Mouse (Mus musculus): ENCODE measurements around the gene Foxk1.

The Foxk1 gene

GRCm38 (mm10) chr5:142400981-142401640 lies at the start of gene Foxk1:
Foxk1 (plus strand) TSS chr5:142401497.
- in situ Hi-C loops (cut with MboI, MseI), result loop anchor here in 1 of 2 experiments (5.0 to 25.0 kb wide), 2 partner anchors 34 to 1889 kb away; partner anchors contain the start of gene Chst12

GRCm38 (mm10) chr5:142352336-142352892 lies 48.9 kb upstream of the Foxk1 start:
- in situ Hi-C loops (cut with MboI, MseI), result no loop called here

DNA sequence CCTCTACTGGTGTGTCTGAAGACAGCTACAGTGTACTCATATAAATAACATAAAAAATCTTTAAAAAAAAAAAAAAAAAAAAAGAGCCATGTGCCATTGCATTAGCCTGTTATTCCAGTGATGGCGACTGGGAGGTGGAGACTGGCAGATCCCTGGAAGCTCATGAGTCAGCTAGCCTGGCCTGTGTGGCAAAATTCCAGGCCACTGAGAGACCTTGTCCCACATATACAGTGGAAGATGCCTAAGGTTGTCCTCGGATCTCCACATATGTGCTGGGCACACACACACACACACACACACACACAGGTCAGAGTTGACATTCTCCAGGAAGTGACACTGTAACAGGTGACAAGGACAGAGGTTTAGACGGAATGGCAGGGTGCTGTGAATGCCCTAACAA lies 46.2 kb upstream of the Foxk1 start:
- in situ Hi-C loops (cut with MboI, MseI), result no loop called here

DNA sequence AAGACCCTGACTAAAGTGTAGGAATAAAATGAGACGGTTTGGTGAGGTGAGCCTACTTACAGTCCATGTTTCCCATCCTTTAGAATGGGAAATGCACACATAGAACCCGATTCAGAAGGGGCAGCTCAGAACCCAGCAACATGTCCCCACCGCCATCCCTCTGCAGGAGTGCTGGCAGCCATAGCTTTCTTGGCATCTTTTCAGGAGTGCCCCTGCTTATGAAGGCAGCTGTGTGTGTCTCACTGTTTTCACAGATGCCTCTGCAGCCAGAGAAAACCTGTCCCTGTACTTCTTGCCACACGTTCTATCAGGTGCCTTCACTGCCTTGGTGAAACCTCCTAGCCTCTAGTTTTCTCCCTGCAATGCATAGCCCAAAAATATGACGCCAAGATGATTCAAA lies 40.1 kb upstream of the Foxk1 start:
- in situ Hi-C loops (cut with MboI, MseI), result loop anchor here in 1 of 2 experiments (10.0 kb wide), 1 partner anchor 84 kb away; no protein-coding TSS in a partner anchor

GRCm38 (mm10) chr5:142362894-142363293 lies 38.4 kb upstream of the Foxk1 start:
- in situ Hi-C loops (cut with MboI, MseI), result loop anchor here in 1 of 2 experiments (10.0 kb wide), 1 partner anchor 82 kb away; no protein-coding TSS in a partner anchor

GRCm38 (mm10) chr5:142364095-142364494 lies 37.2 kb upstream of the Foxk1 start:
- in situ Hi-C loops (cut with MboI, MseI), result loop anchor here in 1 of 2 experiments (10.0 kb wide), 1 partner anchor 81 kb away; no protein-coding TSS in a partner anchor

DNA sequence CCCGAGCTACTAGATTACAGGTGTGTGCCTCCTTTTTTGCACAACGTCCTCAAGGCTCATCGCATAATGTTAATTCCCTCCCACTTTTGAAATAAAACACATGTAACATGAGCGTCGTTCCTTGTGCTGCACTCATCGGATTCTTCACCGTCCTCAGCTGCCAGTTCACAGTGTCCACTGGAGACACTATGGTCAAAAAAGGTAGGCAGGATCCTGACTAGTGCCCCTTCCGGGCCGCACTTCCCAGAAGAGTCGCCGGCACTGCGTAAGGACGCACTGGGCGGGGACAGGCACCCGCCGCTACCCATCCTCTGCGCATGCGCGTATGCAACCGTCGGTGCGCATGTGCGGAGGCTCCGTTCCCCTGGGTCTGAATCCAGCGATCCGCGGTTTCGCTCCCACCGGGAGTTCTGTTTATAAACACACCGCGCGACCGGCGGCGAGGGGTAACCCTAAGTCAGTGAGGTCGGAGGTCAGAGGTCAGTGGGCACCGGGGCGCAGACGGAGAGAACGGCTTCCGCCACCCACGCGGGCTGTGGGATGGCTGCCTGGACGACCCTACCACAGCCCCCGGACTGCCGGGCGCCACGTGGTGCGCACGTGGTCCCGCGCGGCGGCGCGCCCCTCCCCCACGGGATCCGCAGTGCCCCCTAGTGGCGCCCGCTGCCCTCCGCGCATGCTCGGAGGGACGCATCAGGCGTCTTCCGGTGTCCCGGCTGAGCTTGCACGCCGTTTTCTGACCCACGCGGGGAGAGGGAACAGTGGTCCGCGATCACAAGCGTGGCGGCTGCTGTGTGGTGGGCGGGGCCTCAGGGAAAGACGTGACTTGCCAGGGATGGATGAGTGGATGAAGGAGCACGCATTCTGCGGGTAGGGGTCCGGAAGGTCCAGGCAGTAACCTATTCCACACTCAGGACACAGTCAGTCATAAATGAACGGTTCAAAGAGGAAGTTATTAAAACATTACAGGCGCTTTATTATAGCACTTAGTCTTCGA lies 33.9 kb upstream of the Foxk1 start:
- in situ Hi-C loops (cut with MboI, MseI), result loop anchor here (5.0 to 10.0 kb wide), 4 partner anchors 35 to 80 kb away; partner anchors contain the start of gene Foxk1 (in 1 of the 2)

- in situ Hi-C loops (cut with MboI, MseI), result loop anchor here (5.0 to 10.0 kb wide), 4 partner anchors 34 to 79 kb away; partner anchors contain the start of gene Foxk1 (in 1 of the 2)
Observed at GRCm38 (mm10) chr5:142368122-142368521, 33.2 kb upstream of the Foxk1 start.

DNA sequence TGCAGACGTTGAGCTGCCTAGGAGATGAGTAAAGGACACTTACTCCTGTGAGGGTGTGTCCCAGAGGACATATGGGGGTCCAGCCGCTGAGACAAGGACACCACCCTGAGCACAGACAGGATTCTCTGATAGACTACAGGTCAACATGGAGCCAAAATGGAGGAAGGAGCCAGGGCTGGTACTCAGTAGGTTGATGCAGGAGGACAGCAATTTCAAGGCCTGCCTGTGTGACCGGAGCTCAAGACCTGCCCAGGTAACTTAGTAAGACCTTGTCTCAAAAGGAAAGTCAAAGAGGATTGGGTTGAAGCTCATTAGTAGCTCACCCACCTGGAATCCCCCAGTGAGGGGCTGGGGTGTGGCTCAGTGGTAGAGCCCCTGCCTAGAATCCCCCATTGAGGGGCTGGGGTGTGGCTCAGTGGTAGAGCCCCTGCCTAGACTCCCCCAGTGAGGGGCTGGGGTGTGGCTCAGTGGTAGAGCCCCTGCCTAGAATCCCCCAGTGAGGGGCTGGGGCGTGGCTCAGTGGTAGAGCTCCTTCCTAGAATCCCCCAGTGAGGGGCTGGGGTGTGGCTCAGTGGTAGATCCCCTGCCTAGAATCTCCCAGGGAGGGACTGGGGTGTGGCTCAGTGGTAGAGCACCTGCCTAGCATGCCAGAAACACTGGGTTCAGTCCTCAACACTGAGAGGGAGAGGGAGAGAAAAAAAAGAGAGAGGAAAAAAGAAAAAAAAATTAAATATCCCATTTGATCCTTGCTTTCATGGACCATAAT lies 30.7 kb upstream of the Foxk1 start:
- in situ Hi-C loops (cut with MboI, MseI), result no loop called here

- in situ Hi-C loops (cut with MboI, MseI), result no loop called here
Observed at GRCm38 (mm10) chr5:142371172-142372155, 29.8 kb upstream of the Foxk1 start.

- in situ Hi-C loops (cut with MboI, MseI), result no loop called here
Observed at GRCm38 (mm10) chr5:142372207-142372606, 29.1 kb upstream of the Foxk1 start.

DNA sequence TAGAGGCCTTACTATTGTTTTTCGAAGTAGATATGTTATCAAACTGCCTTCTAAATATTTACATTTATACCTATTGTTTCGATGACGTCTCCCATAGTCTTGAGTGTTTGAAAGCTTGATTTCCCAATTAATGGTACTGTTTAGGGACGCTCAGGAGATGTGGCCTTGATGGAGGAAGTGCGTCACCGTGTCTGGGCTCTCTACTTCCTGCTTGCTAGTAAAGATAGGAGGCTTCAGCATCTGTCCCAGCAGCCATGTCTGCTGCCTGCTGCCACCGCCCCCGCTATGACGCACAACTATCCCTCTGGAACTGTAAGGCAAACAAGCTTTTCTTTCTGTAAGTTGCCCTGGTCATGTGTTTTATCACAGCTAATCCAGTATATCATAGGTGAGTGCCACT lies 27.0 kb upstream of the Foxk1 start:
- in situ Hi-C loops (cut with MboI, MseI), result no loop called here

DNA sequence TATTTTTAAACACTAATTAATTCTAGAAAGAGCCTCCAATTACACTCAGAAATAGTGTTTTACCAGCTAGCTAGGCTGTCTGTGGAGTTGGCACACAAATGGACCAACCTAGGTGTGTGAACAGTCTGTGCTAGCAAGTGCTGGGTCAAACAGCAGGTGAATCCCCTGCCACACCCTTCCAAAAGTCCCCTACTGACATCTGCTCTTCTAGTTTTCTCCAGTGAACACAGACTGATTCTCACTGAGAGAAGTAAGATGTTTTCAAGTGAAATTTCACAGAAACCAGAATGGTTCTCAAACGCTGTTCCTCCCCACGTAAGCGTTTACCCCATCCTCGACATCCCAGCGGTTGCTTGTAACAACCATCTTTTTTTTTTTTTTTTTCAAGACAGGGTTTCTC lies 25.7 kb upstream of the Foxk1 start:
- in situ Hi-C loops (cut with MboI, MseI), result no loop called here

GRCm38 (mm10) chr5:142376071-142376470 lies 25.2 kb upstream of the Foxk1 start:
- in situ Hi-C loops (cut with MboI, MseI), result no loop called here

- in situ Hi-C loops (cut with MboI, MseI), result no loop called here
Observed at GRCm38 (mm10) chr5:142378068-142378467, 23.2 kb upstream of the Foxk1 start.

- in situ Hi-C loops (cut with MboI, MseI), result no loop called here
Observed at GRCm38 (mm10) chr5:142380491-142380890, 20.8 kb upstream of the Foxk1 start.

- in situ Hi-C loops (cut with MboI, MseI), result no loop called here
Observed at GRCm38 (mm10) chr5:142384911-142385660, 16.2 kb upstream of the Foxk1 start.

- in situ Hi-C loops (cut with MboI, MseI), result no loop called here
Observed at GRCm38 (mm10) chr5:142386329-142386728, 15.0 kb upstream of the Foxk1 start.
